Mouse (Mus musculus) MEL (cell line): ENCODE measurements around the gene Rab28. TPM values are rescaled to one million over a fixed set of nuclear protein-coding genes. Genes with fewer than 3 reads are reported as not detected.

Experiments used
- DNase-seq: peaks from one replicate; pipeline ENCODE4 v3.0.0; 2011; ENCODE audit warnings: low read depth, low spot score
- H3K27ac ChIP-seq: 2 replicates; pipeline ENCODE4 v1.5.1; 2012; ENCODE audit warnings: low read depth, mild to moderate bottlenecking, control low read depth, low read length, moderate library complexity; ENCODE audit not compliant: control insufficient read depth
- H3K27me3 ChIP-seq, 2 experiments: fragments of 150-350 bp in 1 of 2; sonication (generic) in 1 of 2; 2 replicates each; pipeline ENCODE4 v1.6.1; 2012; ENCODE audit warnings: low read length in 2 of 2, mild to moderate bottlenecking in 2 of 2, improper control_type of control experiment in 1 of 2, moderate library complexity in 1 of 2; ENCODE audit not compliant: insufficient read depth in 2 of 2, control insufficient read depth in 1 of 2
- H3K36me3 ChIP-seq, 2 experiments: 2 replicates each; pipeline ENCODE4 v1.6.1; 2012 to 2014; ENCODE audit warnings: low read length in 2 of 2, improper control_type of control experiment in 1 of 2, inconsistent platforms in 1 of 2, mild to moderate bottlenecking in 1 of 2; ENCODE audit not compliant: insufficient read depth in 2 of 2, control insufficient read depth in 1 of 2
- H3K4me1 ChIP-seq, 2 experiments: fragments of 150-350 bp in 1 of 2; sonication (generic) in 1 of 2; 2 replicates each; pipeline ENCODE4 v1.6.1; 2012; ENCODE audit warnings: low read length in 2 of 2, improper control_type of control experiment in 1 of 2, mild to moderate bottlenecking in 1 of 2; ENCODE audit not compliant: insufficient read depth in 2 of 2, control insufficient read depth in 1 of 2
- H3K4me3 ChIP-seq, 2 experiments: fragments of 150-350 bp in 1 of 2; sonication (generic) in 1 of 2; 2 replicates each; pipeline ENCODE4 v1.5.1; 2012; ENCODE audit warnings: low read depth in 2 of 2, low read length in 2 of 2, mild to moderate bottlenecking in 2 of 2, moderate library complexity in 2 of 2, control low read depth in 1 of 2, improper control_type of control experiment in 1 of 2; ENCODE audit not compliant: control insufficient read depth in 1 of 2, insufficient read depth in 1 of 2
- H3K79me2 ChIP-seq: 2 replicates; pipeline ENCODE4 v1.6.1; 2012; ENCODE audit warnings: mild to moderate bottlenecking, low read length, moderate library complexity; ENCODE audit not compliant: control insufficient read depth, poor library complexity, insufficient read depth
- H3K9ac ChIP-seq: 2 replicates; pipeline ENCODE4 v1.6.1; 2012; ENCODE audit warnings: low read depth, mild to moderate bottlenecking, control low read depth, low read length, moderate library complexity; ENCODE audit not compliant: control insufficient read depth, poor library complexity, severe bottlenecking
- H3K9me3 ChIP-seq: fragments of 150-350 bp; sonication (generic); replicated peaks from 2 replicates; pipeline ENCODE4 v1.6.1; 2012; ENCODE audit warnings: mild to moderate bottlenecking, low read length, improper control_type of control experiment, moderate library complexity; ENCODE audit not compliant: insufficient read depth
- BHLHE40 ChIP-seq: IDR thresholded peaks from 2 replicates; pipeline ENCODE4 v1.6.1; 2012; ENCODE audit warnings: low read depth, mild to moderate bottlenecking, inconsistent platforms, low read length, improper control_type of control experiment, borderline replicate concordance
- CHD1 ChIP-seq: IDR thresholded peaks from 2 replicates; pipeline ENCODE4 v1.6.1; 2012; ENCODE audit warnings: low read depth, mild to moderate bottlenecking, inconsistent platforms, low read length, improper control_type of control experiment
- CTCF ChIP-seq, 3 experiments: IDR thresholded peaks in 2 of 3; conservative IDR thresholded peaks in 1 of 3; 2 replicates each; pipeline ENCODE4 v1.5.1; 2011 to 2012; ENCODE audit warnings: low read length in 3 of 3, low read depth in 2 of 3, mild to moderate bottlenecking in 2 of 3, improper control_type of control experiment in 1 of 3, inconsistent platforms in 1 of 3, mixed read lengths in 1 of 3, moderate library complexity in 1 of 3; ENCODE audit not compliant: control insufficient read depth in 1 of 3, insufficient read depth in 1 of 3, poor library complexity in 1 of 3, severe bottlenecking in 1 of 3
- ELF1 ChIP-seq: IDR thresholded peaks from 2 replicates; pipeline ENCODE4 v1.6.1; 2014; ENCODE audit warnings: low read depth, mild to moderate bottlenecking, inconsistent platforms, low read length, improper control_type of control experiment, moderate library complexity
- GABPA ChIP-seq: IDR thresholded peaks from 2 replicates; pipeline ENCODE4 v1.6.1; 2012; ENCODE audit warnings: low read depth, mild to moderate bottlenecking, inconsistent platforms, low read length, improper control_type of control experiment, moderate library complexity
- GATA1 ChIP-seq: IDR thresholded peaks from 2 replicates; pipeline ENCODE4 v1.6.1; 2011; ENCODE audit warnings: low read depth, low read length, improper control_type of control experiment
- HCFC1 ChIP-seq: IDR thresholded peaks from 2 replicates; pipeline ENCODE4 v1.6.1; 2012; ENCODE audit warnings: low read depth, mild to moderate bottlenecking, inconsistent platforms, low read length, improper control_type of control experiment, moderate library complexity
- JUND ChIP-seq: IDR thresholded peaks from 2 replicates; pipeline ENCODE4 v1.6.1; 2011; ENCODE audit warnings: low read depth, mild to moderate bottlenecking, improper control_type of control experiment, low read length
- KAT2A ChIP-seq: conservative IDR thresholded peaks from 2 replicates; pipeline ENCODE4 v1.6.1; 2012; ENCODE audit warnings: low read depth, low read length, improper control_type of control experiment, inconsistent platforms
- MAX ChIP-seq: IDR thresholded peaks from 2 replicates; pipeline ENCODE4 v1.6.1; 2011; ENCODE audit warnings: low read length, improper control_type of control experiment
- MEF2A ChIP-seq: IDR thresholded peaks from 2 replicates; pipeline ENCODE4 v1.6.1; 2014; ENCODE audit warnings: low read depth, mild to moderate bottlenecking, inconsistent platforms, low read length, improper control_type of control experiment; ENCODE audit not compliant: poor library complexity, insufficient replicate concordance, severe bottlenecking; ENCODE audit errors: extremely low read depth
- MXI1 ChIP-seq: IDR thresholded peaks from 2 replicates; pipeline ENCODE4 v1.6.1; 2011; ENCODE audit warnings: mild to moderate bottlenecking, low read depth, low read length, improper control_type of control experiment
- MYB ChIP-seq: IDR thresholded peaks from 2 replicates; pipeline ENCODE4 v1.6.1; 2011; ENCODE audit warnings: mild to moderate bottlenecking, low read depth, low read length, improper control_type of control experiment
- MYC ChIP-seq: IDR thresholded peaks from 2 replicates; pipeline ENCODE4 v1.6.1; 2011; ENCODE audit warnings: low read depth, mild to moderate bottlenecking, low read length, improper control_type of control experiment, moderate library complexity
- NELFE ChIP-seq: IDR thresholded peaks from 2 replicates; pipeline ENCODE4 v1.6.1; 2011; ENCODE audit warnings: low read depth, low read length, improper control_type of control experiment
- POLR2AphosphoS2 ChIP-seq: IDR thresholded peaks from 2 replicates; pipeline ENCODE4 v1.6.1; 2011; ENCODE audit warnings: low read length, improper control_type of control experiment
- RAD21 ChIP-seq: IDR thresholded peaks from 2 replicates; pipeline ENCODE4 v1.6.1; 2011; ENCODE audit warnings: mild to moderate bottlenecking, low read depth, low read length, improper control_type of control experiment
- RCOR1 ChIP-seq: IDR thresholded peaks from 2 replicates; pipeline ENCODE4 v1.6.1; 2012; ENCODE audit warnings: low read depth, mild to moderate bottlenecking, inconsistent platforms, low read length, improper control_type of control experiment
- SIN3A ChIP-seq: IDR thresholded peaks from 2 replicates; pipeline ENCODE4 v1.6.1; 2012; ENCODE audit warnings: low read length, improper control_type of control experiment, inconsistent platforms
- SMC3 ChIP-seq: IDR thresholded peaks from 2 replicates; pipeline ENCODE4 v1.6.1; 2011; ENCODE audit warnings: low read depth, low read length, improper control_type of control experiment
- TAL1 ChIP-seq: IDR thresholded peaks from 2 replicates; pipeline ENCODE4 v1.6.1; 2012; ENCODE audit warnings: mild to moderate bottlenecking, inconsistent platforms, low read length, moderate library complexity, mixed read lengths
- TBP ChIP-seq: IDR thresholded peaks from 2 replicates; pipeline ENCODE4 v1.8.0; 2011; ENCODE audit warnings: low read depth, low read length, improper control_type of control experiment
- USF1 ChIP-seq: IDR thresholded peaks from 2 replicates; pipeline ENCODE4 v1.6.1; 2014; ENCODE audit warnings: low read depth, mild to moderate bottlenecking, inconsistent platforms, low read length, improper control_type of control experiment, moderate library complexity
- ZC3H11A ChIP-seq: IDR thresholded peaks from 2 replicates; pipeline ENCODE4 v1.6.1; 2012; ENCODE audit warnings: low read depth, mild to moderate bottlenecking, inconsistent platforms, low read length, improper control_type of control experiment
- polyA plus RNA-seq, 2 experiments: library from polyadenylated mRNA; stranded (reverse) in 1 of 2; unstranded in 1 of 2; fragments of >175 nt in 1 of 2; fragments of >200 nt in 1 of 2; gene quantifications; 2 replicates each; pipeline versions ENCODE4 v1.2.1 to v1.2.4; 2012; ENCODE audit warnings: low replicate concordance in 2 of 2, low read depth in 1 of 2; ENCODE audit not compliant: insufficient read length in 2 of 2, insufficient read depth in 1 of 2, missing spikeins in 1 of 2
- total RNA-seq: library from RNA; depleted of rRNA; stranded (reverse); fragments of 300-350 nt; gene quantifications from 2 replicates; pipeline ENCODE4 v1.2.3, GENCODE M21; 2012

The Rab28 gene
- total and polyA plus RNA-seq, 3 experiments: 66.5 to 66.7 TPM; not detected in 1

DNA sequence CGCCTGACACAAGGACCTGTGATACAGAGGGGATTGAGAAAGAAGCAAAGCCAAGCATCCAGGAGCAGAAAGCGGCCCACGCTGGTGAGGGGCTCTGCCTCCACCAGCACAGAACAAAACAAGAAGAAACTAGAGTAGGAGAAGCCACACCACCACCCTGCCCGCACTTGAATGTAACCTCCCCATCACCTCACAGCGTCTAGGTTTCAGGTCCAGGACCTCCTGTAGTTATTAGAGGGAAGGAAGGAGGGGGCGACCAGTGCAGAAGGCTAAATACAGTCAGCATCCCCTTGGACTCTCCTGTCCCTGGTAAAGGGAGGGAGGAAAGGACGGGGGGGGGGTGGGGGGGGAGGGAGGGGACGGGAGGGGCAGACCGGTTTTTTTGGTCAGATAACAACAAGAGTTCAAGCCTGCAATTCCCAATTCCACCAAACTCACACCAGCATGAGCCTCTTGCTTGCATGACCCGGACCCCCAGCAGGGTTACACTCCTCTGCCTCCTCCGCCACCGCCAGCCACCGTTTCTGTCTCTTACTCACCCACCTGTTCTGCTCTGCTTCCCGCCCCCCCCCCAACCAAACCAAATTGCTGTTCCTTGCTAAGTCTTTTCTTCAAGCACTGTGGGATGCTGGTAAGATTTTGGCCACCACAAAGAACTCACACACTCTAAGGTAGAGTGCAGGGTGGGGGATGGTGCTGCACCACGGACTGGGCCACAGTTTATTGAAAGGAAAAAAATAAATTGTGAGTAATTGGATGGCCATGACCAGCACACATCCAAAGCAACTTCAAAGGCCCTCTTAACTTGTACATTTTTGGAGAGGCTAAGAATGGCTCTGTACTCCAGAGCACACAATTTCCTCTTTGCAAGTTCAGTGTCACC lies 37.2 kb upstream of the Rab28 start:
- Histone ChIP-seq H3K27me3 (peaks cover 0 to 1% of the 10 kb centered on the region in 2 experiments; a peak in 1 of 4 replicates), H3K4me1 (no peaks in the 10 kb centered on the region), H3K9ac (no peak overlapping the region), H3K27ac (no peak overlapping the region), H3K4me3 (no peak overlapping the region), H3K79me2 (no peaks in the 10 kb centered on the region), H3K9me3 (no peaks in the 10 kb centered on the region), H3K36me3 (no peaks in the 10 kb centered on the region)
- DNase-seq: no peak
- TF ChIP-seq TBP (no peak), MEF2A (no peak), TAL1 (no peak), MAX (no peak), CHD1 (no peak), BHLHE40 (no peak), POLR2AphosphoS2 (no peak), RAD21 (no peak), HCFC1 (no peak)

- TF ChIP-seq CTCF (IDR thresholded peaks at IDR 0.05 in 2 of 3, conservative IDR thresholded peaks at IDR 0.05 in 1 of 3; ENCODE audit: control insufficient read depth in 1 of 3, insufficient read depth in 1 of 3, low read depth in 2 of 3, low read length in 3 of 3, poor library complexity in 1 of 3, severe bottlenecking in 1 of 3) (peak; percentile 13 to 35 (median 23); a peak in 2 of 6 replicates), ELF1 (no peak)
Measured at GRCm38 (mm10) chr5:41744234-41744633, 36.3 kb upstream of the Rab28 start.

GRCm38 (mm10) chr5:41738817-41739216 lies 30.9 kb upstream of the Rab28 start:
- peak overlapping the region; percentile 56 for H3K9ac ChIP-seq
- H3K27ac ChIP-seq: peak overlapping the region; percentile 47; the same call in 1 of the 2 replicates
- H3K9me3 ChIP-seq: no peaks in the 10 kb centered on the region
- H3K4me3 ChIP-seq: peak overlapping the region; percentile 38 to 51
- DNase-seq: peak; percentile 82
- no peaks in the 10 kb centered on the region for H3K27me3 ChIP-seq
- H3K36me3 ChIP-seq: peaks cover 0 to 7% of the 10 kb centered on the region in 2 experiments; a peak in 2 of 4 replicates
- no peaks in the 10 kb centered on the region for H3K79me2 ChIP-seq
- H3K4me1 ChIP-seq: peaks cover 3 to 4% of the 10 kb centered on the region in 2 experiments; a peak in 1 of 4 replicates
- TF ChIP-seq MXI1 (peak; percentile 42; the same call in 1 of the 2 replicates), SMC3 (no peak), ELF1 (peak; percentile 64), USF1 (no peak), TBP (no peak), GATA1 (no peak), MYC (no peak), KAT2A (no peak), MEF2A (no peak), RCOR1 (no peak), MYB (no peak), SIN3A (peak; percentile 59), GABPA (no peak), JUND (no peak), NELFE (peak; percentile 33; the same call in 1 of the 2 replicates), POLR2AphosphoS2 (no peak), ZC3H11A (no peak)

More at GRCm38 (mm10) chr5:41744234-41744633, 36.3 kb upstream of the Rab28 start:
- Histone ChIP-seq H3K27me3 (0 out of 4 replicates have a peak, but pooled peaks cover 0 to 1% of the 10 kb centered on the region in 2 experiments), H3K4me3 (no peak overlapping the region), H3K79me2 (no peaks in the 10 kb centered on the region), H3K4me1 (no peaks in the 10 kb centered on the region), H3K27ac (no peak overlapping the region), H3K9ac (no peak overlapping the region), H3K9me3 (no peaks in the 10 kb centered on the region), H3K36me3 (no peaks in the 10 kb centered on the region)
- no peak for DNase-seq
